Mouse (Mus musculus): ENCODE data around the gene Dlg2. TPM values are rescaled to one million over a fixed set of nuclear protein-coding genes. Genes with fewer than 3 reads are reported as not detected.

The Dlg2 gene
- polyA plus RNA-seq (2012; rRNA removed), result 139 and 141 TPM in 2 replicates

GRCm38 (mm10) chr7:90476313-90477245 lies at the start of gene Dlg2:
Dlg2 (plus strand) TSS chr7:90476672.
- DNase-seq (ENCODE audit: extremely low spot score in 1 of 2, low spot score in 1 of 2), result peak; percentile 29 to 47

GRCm38 (mm10) chr7:90427006-90427405 lies 49.5 kb upstream of the Dlg2 start:
- DNase-seq (ENCODE audit: extremely low spot score in 1 of 2, low spot score in 1 of 2), result no peak

GRCm38 (mm10) chr7:90432221-90432620 lies 44.3 kb upstream of the Dlg2 start:
- DNase-seq (ENCODE audit: extremely low spot score in 1 of 2, low spot score in 1 of 2), result no peak

GRCm38 (mm10) chr7:90440044-90440443 lies 36.4 kb upstream of the Dlg2 start:
- no peak for DNase-seq (ENCODE audit: extremely low spot score in 1 of 2, low spot score in 1 of 2)

GRCm38 (mm10) chr7:90442070-90442469 lies 34.4 kb upstream of the Dlg2 start:
- no peak for DNase-seq (ENCODE audit: extremely low spot score in 1 of 2, low spot score in 1 of 2)

- peak; percentile 93 to 97 for DNase-seq (ENCODE audit: extremely low spot score in 1 of 2, low spot score in 1 of 2)
Measured at GRCm38 (mm10) chr7:90442518-90443080, 33.9 kb upstream of the Dlg2 start, which contains the start of gene Crebzf. Crebzf (plus strand) TSS chr7:90442729.

- peak in 1 of 2 experiments; percentile 62 for DNase-seq (ENCODE audit: extremely low spot score in 1 of 2, low spot score in 1 of 2)
Measured at GRCm38 (mm10) chr7:90443101-90444091, 33.1 kb upstream of the Dlg2 start.

- no peak for DNase-seq (ENCODE audit: extremely low spot score in 1 of 2, low spot score in 1 of 2)
Measured at GRCm38 (mm10) chr7:90444206-90444605, 32.3 kb upstream of the Dlg2 start.

- DNase-seq (ENCODE audit: extremely low spot score in 1 of 2, low spot score in 1 of 2), result no peak
Measured at GRCm38 (mm10) chr7:90456149-90456844, 20.2 kb upstream of the Dlg2 start.

GRCm38 (mm10) chr7:90456845-90457468 lies 19.5 kb upstream of the Dlg2 start, which contains the start of gene Tmem126a:
Tmem126a (minus strand) TSS chr7:90457229.
- peak; percentile 76 to 89 for DNase-seq (ENCODE audit: extremely low spot score in 1 of 2, low spot score in 1 of 2)

GRCm38 (mm10) chr7:90457517-90457916 lies 19.0 kb upstream of the Dlg2 start:
- no peak for DNase-seq (ENCODE audit: extremely low spot score in 1 of 2, low spot score in 1 of 2)

GRCm38 (mm10) chr7:90460330-90460729 lies 16.1 kb upstream of the Dlg2 start:
- no peak for DNase-seq (ENCODE audit: extremely low spot score in 1 of 2, low spot score in 1 of 2)

- no peak for DNase-seq (ENCODE audit: extremely low spot score in 1 of 2, low spot score in 1 of 2)
Measured at GRCm38 (mm10) chr7:90460930-90461329, 15.5 kb upstream of the Dlg2 start.

GRCm38 (mm10) chr7:90461441-90461840 lies 15.0 kb upstream of the Dlg2 start:
- DNase-seq (ENCODE audit: extremely low spot score in 1 of 2, low spot score in 1 of 2), result no peak

- no peak for DNase-seq (ENCODE audit: extremely low spot score in 1 of 2, low spot score in 1 of 2)
Measured at GRCm38 (mm10) chr7:90473511-90473910, 3.0 kb upstream of the Dlg2 start.

- peak; percentile 98 to 99 for DNase-seq (ENCODE audit: extremely low spot score in 1 of 2, low spot score in 1 of 2)
Measured at GRCm38 (mm10) chr7:90475793-90476312, 619 bp upstream of the Dlg2 start, which contains the start of gene Tmem126b. Tmem126b (minus strand) TSS chr7:90476001.

- DNase-seq (ENCODE audit: extremely low spot score in 1 of 2, low spot score in 1 of 2), result no peak
Measured at GRCm38 (mm10) chr7:90482607-90483006, 6.1 kb downstream of the Dlg2 start.

- DNase-seq (ENCODE audit: extremely low spot score in 1 of 2, low spot score in 1 of 2), result peak in 1 of 2 experiments; percentile 11
Measured at GRCm38 (mm10) chr7:90508124-90508523, 31.7 kb downstream of the Dlg2 start.

- peak; percentile 4 to 65 for DNase-seq (ENCODE audit: extremely low spot score in 1 of 2, low spot score in 1 of 2)
Measured at GRCm38 (mm10) chr7:90512293-90512692, 35.8 kb downstream of the Dlg2 start.

Measured in frontal cortex, adult 2 months (tissue).